Mouse (Mus musculus): ENCODE measurements around the gene Gm10521.
"Not testable (repeated sequence)": the region's sequence is repeated elsewhere in the genome, so short reads cannot be mapped to it uniquely, and the experiment has no call there.

Gene Gm10521

DNA sequence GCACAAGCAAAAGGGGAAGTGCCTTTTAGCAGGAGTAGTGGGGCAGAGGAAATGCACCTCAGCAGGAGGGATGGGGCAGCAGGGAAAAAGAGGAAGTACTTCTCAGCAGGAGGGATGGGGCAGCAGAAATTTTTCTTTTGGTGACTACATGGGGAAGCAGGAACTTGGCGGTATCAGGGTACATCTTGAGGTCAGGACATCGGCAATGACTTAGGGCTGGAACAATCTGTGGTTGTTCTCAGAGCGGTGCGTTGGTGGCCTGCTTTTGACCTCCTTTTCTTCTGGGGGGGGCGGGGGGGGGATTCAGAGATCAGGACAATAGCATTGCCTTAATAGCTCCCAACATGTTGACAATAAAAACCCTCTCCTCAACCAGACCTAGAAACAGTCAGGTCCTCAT lies at the start of gene Gm10521:
TSS of gene Gm10521 (plus strand) at position 301 of the 400 bp plus-strand sequence.
- DNase-seq (ENCODE audit: low read depth, low spot score): not testable (repeated sequence)

DNA sequence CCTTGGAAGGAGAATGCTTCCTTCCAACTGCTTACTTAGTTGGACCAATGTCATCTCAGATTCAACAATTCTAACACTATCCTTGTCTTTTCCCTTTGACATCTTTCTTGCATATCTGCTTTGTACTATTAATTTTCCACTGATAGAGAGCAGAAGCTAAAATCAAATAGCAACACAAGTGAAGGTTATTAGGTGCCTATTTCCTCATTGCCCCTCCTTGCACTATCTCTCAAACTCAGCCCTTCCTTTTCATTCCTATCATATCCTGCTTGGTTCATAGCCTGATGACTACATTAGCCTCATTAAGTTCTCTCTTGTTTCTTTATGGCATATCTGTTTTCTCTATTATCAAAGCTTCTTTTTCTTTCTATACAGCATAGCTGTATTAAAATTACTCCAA lies 47.3 kb upstream of the Gm10521 start:
- DNase-seq (ENCODE audit: low read depth, low spot score): no peak

DNA sequence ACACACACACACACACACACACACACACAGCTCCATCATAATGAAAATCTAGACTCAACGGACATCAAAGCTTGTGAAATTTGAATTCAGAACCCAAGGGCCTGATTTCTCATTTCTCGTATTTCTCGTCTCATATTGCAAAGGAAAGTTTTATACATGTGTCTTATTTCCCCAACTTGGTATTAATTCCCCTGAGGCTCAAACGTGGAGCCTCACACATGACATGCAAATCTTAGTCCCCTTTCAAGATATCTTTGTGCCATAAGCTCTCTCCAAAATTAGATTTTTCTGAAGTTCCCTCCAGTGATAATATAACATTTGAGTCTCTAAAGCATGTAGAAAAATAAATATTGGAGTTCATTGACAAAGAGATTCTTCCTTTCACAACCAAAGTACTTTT lies 46.7 kb upstream of the Gm10521 start:
- DNase-seq (ENCODE audit: low read depth, low spot score): no peak

DNA sequence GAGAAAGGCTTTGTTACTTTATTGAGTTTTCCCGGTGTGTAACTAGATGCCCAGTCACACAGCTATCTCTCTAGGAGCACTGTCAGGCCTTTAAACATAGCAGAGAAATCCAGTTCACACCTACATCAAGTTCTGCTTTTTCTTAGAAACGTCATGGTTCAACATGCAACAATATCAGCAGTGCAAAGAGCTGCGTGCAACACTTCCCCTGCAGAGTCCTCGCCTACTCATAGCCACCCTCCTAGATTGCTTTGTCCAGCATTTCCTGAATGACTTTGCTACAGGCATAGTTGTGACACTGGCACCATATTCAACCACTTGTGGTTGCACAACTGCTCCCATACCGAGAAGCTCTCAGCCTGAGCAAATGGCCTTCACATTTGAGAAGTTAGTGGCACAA lies 46.0 kb upstream of the Gm10521 start:
- DNase-seq (ENCODE audit: low read depth, low spot score): no peak

DNA sequence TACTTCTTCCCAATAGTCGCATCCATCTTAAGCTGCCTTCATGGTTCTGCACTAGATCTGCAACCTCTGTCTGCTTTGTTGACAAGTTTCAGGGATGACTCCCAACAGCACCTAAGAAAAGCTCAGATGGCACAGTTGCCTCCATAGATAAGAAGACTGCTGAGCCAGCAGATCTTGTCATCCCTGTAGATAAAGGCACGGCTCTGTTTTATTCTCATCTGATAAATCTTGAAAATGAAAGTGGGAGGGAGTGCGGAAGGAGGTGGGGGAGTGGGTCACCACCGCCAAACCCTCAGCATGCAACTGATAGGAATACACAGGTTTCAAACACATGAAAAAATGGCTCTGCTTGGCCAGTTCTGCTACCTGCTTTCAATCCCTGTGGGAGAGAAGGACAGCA lies 30.0 kb upstream of the Gm10521 start:
- no peak for DNase-seq (ENCODE audit: low read depth, low spot score)

DNA sequence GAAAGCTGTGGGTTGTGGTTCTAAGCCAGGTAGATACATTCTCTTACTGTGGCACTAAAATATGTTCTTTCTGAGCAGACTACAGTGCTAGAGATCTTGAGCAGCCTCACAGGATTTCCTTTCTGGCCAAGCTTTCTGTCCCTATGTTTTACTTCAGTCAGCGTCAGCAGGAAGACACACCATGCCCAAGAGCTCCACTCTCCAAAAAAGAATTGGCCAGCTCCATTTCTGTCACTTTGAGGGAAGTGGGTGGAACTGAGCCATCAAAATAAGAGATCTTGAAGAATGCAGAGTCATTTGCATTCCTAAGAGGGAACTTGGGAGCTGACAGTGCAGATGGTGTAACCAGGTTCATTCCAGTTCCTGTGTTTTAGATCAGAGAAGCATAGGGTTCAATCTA lies 8.5 kb upstream of the Gm10521 start:
- no peak for DNase-seq (ENCODE audit: low read depth, low spot score)

DNA sequence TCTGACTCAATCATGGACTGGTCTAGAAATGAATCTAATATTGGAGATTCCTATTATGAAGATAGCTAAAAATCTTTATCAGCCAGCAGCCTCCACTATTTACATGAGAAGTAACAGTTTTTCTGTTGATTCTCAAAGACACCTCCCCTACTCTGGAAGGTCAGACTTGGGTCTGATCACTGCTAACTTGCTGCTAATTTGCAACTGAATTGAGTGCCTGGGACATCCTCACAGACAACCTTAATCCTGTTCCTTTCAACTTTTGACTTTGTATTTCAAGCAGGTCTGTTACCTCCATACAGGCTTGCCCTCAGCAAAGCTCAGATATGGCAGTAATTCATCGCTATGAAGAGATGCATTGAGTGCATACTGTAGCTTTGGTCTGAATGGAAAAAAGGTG lies 8.5 kb downstream of the Gm10521 start:
- DNase-seq (ENCODE audit: low read depth, low spot score): no peak

DNA sequence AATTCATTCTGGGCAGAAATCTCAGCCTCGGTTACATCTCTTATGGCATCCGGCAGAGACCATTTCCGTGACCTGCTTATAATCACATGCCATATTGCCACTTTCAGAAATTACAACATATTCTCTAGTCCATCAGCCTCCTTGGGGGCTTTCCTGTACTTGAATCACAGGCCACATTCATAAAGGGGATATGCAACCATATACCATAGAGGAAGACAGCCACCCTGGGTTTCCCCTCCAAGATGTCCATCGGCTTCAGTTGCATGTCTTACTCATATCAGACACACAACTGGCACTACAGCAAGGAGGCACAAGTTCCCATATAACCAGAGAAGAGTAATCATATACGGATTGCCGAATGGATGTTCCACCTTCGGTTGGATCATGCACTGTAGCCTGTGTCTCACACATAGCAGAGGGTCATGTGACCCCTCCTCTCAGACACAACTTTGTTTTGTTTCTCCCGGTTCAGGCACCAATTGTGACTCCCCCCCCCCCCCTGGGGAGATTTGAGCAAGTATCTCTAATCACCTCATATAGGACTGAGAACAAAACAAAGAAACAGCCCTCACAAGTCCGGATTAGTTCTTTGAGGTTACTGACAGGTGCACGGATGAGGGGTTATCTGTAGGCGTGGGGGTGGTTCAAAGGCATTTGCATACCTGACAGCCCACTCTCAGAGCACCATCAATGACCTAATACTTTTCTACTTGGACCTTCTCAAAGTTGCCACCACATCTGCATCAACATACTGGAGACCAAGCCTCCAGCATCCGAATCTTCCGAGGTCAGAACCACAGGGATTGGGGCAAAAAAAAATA lies 20.4 kb downstream of the Gm10521 start:
- no peak for DNase-seq (ENCODE audit: low read depth, low spot score)

DNA sequence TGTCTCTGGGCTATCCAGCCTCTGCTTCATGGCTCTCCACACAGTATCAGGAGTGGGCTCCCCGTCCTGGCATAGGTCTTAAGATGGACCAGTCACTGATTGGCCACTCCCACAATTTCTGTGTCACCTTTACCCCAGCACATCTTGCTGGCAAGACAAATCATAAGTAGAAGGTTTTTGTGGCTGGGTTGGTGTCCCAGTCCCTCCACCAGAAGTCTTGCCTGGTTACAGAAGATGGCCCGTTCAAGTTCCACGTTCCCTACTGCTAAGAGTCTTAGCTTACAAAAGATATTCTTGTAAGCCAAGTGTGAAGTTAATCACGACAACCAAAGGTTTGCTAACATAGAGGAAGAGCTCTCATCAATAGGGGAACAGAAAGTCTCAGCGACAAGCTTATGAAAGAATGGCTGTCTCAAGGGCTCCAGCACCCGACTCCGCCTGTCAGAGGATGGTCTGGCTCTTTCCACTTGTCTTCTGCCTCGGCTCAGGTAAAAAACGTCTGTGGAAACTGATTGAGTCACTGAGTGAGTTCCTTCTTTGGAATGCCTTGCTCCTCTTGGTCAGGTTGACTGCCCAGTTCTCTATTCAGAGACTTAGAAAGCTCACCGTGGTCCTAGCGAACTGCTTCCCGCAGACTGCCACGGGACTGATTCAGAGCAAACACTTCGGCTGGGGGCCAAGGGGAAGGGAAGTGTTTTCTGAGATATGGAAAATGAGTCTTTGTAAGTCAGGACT lies 22.0 kb downstream of the Gm10521 start, which contains the start of gene Slamf6:
TSS of gene Slamf6 (plus strand) at position 211 of the 735 bp plus-strand sequence.
- DNase-seq (ENCODE audit: low read depth, low spot score): no peak

DNA sequence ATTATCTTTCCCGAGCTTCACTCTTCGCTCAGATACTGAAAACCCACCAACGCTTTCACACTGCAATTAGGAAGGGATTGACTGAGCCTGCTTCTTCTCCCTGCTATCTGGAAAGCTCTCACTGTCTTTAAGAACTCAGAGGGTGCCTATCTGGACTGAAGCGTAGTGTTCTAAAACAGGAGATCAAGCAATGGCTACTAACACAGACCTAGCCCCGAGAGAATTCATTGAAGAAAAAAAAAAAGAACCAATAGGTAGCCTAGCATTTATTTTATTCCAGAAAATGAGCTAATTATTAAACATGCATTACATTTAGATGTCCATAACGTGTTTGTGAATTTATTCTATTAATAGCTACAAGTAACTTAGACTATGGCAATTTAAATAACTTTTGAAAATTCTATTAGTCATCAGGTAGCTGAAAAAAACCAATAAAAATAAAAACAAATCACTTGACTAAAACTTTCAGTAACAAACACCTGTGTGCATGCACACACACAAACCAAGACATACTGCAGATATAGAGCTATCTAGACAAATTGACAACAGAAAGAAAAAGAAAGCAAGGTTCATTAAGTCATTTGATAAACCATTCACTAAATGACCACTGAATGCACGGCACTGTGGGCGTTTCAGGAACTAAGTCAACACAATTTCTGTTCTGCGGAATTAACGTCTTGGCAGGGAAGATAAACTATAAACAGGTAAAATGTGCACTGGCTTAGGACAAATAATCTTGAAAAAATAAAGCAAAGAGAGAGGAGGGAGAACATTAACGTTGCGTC lies 22.9 kb downstream of the Gm10521 start:
- DNase-seq (ENCODE audit: low read depth, low spot score): no peak

DNA sequence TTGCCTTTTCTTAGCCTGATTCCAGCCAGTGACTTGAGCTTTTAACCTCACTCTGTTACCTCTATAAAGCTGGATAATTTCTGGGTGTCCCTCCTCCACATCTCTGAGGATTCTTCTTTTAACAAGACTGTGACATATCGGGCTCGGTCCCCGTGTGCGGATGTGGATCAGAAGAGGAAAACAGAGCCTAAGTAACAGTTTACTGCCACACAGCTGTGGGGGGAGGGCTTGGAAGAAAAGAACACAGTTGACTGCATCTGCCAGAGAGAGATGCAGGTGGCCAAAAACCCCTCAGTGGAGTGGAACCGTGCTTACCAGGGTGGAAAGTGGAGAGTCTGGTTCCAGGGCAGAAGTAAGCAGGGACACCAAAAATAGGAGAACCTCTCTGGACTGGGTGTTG lies 23.7 kb downstream of the Gm10521 start:
- no peak for DNase-seq (ENCODE audit: low read depth, low spot score)

DNA sequence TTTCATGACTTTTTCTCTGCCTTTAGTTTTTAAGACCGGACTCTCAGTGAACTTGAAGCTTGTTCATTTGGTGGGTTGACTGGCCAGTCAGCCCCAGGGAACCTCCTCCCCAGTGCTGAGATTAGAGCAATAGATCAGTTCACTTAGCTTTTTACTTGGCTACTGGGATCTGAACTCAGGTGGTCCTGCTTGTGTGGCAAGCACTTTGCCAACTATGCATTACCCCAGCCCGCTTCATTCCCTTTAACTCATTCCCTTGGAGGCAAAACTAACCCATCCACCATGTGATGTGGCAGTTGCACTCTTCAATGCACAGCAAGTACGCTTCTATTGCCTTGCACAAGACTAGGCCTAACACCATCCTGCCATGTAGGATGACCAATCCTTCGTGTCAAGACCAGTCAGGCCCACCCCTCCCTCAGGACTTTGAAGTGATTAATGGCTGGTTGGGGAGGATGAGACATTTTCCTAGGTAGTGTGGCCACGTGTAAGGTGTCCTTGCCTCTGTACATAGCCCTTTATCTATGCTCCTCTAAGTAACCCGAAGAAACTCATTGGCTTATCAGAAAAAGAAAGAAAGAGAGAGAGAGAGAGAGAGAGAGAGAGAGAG lies 24.5 kb downstream of the Gm10521 start:
- DNase-seq (ENCODE audit: low read depth, low spot score): no peak

DNA sequence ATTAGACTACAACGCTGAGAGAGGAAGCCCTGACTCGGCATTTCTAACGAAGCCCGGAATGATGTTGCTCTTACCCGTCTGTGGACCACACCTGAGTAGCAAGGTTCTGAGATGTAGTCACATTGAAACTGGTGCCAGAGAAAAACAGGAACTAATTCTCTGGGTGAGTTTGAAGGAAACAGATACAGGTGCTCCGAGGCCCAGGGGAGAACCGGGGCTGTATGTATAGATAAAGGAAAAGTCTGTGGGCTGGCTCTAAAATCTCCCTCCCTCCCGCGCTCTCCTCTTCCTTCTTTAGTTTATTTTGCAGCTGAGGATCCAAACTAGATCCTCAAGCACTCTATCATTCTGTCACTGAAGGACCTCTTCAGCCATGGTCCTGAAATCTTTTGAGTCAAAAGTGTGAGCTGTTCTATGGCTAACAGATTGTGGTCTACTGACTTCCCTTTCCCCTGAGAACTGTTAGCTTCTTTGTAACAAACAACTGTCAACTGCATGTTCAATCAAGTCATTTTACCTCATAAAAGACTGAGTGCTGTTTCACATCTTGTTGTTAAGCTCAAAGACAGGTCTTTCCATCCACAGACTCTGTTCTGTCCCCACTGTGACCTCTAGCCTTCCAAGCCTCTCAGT lies 25.6 kb downstream of the Gm10521 start:
- no peak for DNase-seq (ENCODE audit: low read depth, low spot score)

DNA sequence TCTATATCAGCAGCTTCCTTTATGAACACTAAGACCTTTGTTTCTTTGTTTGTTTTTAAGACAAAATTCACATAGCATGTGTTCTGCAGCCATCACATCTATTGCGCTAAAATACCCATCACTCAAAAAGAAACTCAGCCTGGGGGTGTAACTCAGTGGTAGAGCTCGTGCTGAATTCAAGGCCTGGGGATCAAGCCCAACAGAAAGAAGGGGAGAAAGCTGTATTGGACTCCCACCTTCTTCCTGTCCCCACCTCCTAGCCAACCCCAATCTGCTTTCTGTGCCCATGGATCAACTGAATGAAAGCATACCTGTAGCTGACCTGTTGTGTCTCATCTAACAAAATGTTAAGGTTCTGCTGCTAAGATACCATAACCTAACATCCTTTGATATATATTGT lies 26.2 kb downstream of the Gm10521 start:
- no peak for DNase-seq (ENCODE audit: low read depth, low spot score)

DNA sequence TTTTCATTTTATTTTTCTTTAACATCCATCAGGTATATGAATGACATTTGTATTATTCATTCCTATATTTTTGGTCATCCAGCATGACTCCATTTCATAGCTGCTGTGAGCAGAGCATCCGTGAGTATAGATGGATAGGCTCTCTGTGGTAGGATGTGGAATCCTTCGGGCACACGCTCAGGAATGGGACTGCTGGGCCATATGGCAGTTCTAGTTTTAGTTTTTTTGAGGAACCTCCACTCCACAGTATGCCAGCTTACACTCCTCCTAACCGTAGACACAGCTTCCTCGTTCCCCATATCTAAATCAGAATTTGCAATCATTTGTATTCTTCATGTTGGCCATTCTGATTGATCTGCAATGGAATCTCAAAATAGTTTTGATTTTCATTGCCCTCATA lies 27.4 kb downstream of the Gm10521 start:
- no peak for DNase-seq (ENCODE audit: low read depth, low spot score)

DNA sequence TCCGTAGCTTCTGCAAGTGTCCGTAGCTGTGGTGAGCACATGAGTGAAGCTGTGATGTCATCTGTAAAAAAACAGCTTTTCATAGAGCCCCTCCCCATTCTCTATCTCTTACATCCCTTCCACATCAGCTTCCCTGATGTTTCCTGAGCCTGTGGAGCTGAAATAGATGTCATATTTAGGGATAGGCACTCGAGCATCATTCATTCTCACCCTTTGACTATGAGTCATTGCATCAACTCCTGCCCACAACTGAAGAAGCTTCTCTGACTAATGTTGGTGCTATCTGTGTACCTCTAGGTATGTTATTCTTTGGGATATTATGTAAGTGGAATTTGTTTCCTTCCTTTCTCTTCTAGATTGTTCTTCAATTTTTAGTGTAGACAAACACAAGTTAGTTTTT lies 29.4 kb downstream of the Gm10521 start:
- DNase-seq (ENCODE audit: low read depth, low spot score): no peak

DNA sequence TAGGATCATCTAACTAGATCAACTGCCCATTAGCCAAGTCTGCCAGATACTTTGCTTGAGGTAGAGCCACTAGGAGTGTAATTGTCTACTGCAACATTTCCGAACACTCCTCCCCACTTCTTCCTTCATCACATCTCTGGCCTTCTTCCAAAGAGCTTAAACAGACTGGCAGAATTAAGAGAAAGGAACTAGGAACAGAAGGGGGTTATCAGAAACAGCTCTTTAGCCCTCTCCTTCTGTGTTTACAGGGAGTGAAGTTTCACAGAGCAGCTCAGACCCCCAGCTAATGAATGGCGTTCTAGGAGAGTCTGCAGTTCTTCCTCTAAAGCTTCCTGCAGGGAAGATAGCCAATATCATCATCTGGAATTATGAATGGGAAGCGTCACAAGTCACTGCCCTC lies 38.4 kb downstream of the Gm10521 start:
- no peak for DNase-seq (ENCODE audit: low read depth, low spot score)

DNA sequence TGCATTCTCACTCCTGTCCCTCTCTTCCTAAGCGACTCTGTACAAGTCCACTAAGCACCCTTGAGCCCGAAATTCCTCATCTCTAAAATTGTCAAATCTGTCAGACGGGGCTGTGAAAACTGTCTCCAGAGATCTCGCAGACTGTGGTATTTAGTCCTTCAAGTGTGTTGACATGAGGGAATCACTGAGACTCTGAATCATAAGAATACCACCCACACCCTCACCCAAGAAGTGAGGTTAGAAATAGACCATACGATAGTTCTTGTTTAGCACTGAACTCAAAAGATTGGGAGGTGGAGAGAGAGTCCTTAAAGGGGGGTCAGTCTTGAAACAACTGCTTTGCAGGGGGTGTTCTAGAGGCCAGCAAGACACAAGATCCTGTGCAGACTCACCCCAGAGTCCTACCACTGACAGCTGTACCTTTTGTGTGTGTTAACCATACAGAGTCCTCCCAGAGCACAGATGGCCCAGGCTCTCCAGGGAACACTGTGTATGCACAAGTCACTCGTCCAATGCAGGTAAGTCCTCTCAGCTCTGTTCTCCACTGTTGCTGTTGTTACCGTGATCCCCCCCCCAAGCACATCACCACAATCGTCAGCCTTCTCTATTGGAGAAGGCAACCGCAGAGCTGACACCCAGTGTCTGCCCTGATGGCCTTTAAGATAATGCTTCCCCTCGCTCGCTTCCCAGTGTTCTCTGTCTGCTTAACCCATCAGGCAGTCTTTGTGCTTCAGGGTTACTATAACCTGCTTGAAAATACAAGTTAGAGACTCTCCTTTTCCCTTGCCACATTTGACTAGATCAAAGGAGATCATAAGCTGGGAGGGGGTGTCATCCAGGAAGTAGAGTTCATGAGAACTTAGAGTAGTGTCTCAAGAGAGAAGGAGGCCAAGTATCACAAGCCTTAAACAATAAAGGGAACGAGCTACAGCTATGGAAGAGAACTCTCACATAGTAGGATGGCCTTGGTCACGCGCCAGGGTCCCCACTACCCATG lies 43.8 kb downstream of the Gm10521 start:
- no peak for DNase-seq (ENCODE audit: low read depth, low spot score)

DNA sequence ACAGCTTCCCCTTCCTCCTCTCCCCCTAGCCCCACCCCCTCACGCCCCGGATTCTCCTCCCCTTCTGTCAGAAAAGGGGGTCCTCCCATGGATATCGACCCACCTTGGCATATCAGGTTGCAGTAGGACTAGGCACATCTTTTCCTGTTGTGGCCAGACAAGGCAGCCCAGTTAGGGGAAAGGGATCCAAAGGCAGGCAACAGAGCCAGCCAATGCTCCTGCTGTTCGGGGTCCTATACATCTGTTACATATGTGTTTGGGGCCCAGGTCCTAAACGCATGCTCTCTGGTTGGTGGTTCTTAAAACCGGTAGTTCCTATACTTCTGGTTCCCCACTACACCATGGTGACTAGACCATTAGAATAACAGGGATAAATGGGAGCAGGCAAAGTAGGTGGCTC lies 45.2 kb downstream of the Gm10521 start:
- no peak for DNase-seq (ENCODE audit: low read depth, low spot score)

DNA sequence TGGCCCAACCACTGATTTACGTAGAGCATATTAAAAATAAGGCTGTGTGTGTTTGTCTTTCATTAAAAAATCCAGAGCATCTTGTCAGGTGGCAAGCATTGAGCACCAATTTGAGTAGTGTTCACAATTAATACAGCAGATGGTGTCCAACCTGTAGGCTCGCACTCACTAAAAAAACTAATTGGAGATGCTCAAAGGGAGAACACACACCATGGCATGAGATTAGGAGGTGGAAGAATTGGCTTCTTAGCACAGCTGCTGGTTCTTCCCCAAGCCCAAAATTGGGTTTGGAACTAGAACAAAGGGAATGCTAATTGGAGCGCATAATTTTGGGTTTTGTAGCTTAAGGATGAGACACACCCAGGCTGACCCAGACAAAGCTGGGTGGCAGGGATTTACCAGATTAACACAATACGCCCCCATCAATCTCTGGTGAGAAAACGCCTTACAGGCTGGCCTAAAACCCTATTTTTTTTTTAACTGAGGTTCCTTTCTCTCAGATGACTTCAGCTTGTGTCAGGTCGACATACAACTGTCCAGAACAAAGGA lies 51.1 kb downstream of the Gm10521 start:
- no peak for DNase-seq (ENCODE audit: low read depth, low spot score)

All from embryo, embryonic 11.5 days (tissue).